In the genomic region with DNA sequence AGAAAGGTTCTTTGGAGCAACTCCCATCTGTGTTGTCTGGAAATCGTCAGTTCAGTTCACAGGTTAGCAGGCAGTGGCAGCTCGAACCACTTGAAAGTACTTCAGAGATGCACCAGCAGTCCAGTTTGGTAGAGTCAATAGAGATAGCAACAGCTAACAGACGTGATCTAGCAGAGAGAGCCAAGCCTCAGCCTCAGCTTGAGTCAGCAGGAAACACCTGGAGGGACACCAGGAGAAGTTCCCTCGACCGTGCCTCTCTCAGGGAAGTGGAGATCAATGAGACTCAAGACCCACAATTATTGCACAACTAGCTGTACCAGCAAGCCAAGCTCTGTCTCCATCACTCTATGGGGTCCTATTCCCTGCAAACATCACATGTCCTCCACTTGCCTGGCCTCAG, we compare ENCODE assay signal across 28 mouse cellular contexts.
DNase-seq lines count a peak whose midpoint lies in the region; ATAC-seq and TF ChIP-seq lines count a peak whose summit lies in the region.
"Had no signal": no experiment of that assay in that cellular context is flagged by ENCODE, and none has a peak within 500 bp of the region (broad histone marks: within the 10 kb centered on the region; RNA-seq: fewer than 3 reads in every experiment).

No protein-coding gene starts in this region.

- TF ChIP-seq RAD21 in MEL (IDR thresholded peaks at IDR 0.05; ENCODE audit: low read depth, low read length): no peak

- TF ChIP-seq POLR2A in MEL (IDR thresholded peaks at IDR 0.05; ENCODE audit: control insufficient read depth in 1 of 2, insufficient read depth in 1 of 2, low read depth in 1 of 2, low read length in 2 of 2, poor library complexity in 1 of 2): no peak

- no peaks in the 10 kb centered on the region for H3K9me3 ChIP-seq in liver, postnatal 0 days (ENCODE audit: low read length)
- no peaks in the 10 kb centered on the region for H3K9me3 ChIP-seq in MEL (replicated peaks; ENCODE audit: insufficient read depth, low read length)
- H3K9me3 ChIP-seq: forebrain, embryonic 13.5 days; heart, embryonic 10.5 days; hindbrain, embryonic 10.5 days; hindbrain, embryonic 15.5 days; kidney, embryonic 15.5 days; limb, embryonic 10.5 days; limb, embryonic 15.5 days; midbrain, embryonic 10.5 days had no signal

- H3K4me1 ChIP-seq in liver, postnatal 0 days (ENCODE audit: insufficient read depth): no peaks in the 10 kb centered on the region
- peaks cover 8 to 13% of the 10 kb centered on the region in 2 experiments; a peak in 3 of 4 replicates for H3K4me1 ChIP-seq in MEL (ENCODE audit: control insufficient read depth in 1 of 2, insufficient read depth in 2 of 2, low read length in 2 of 2)
- H3K4me1 ChIP-seq: forebrain, embryonic 13.5 days; heart, embryonic 10.5 days; hindbrain, embryonic 10.5 days; hindbrain, embryonic 15.5 days; kidney, embryonic 15.5 days; limb, embryonic 15.5 days; midbrain, embryonic 10.5 days had no signal

- H3K4me2 ChIP-seq in liver, postnatal 0 days (ENCODE audit: low read depth, low read length): no peak overlapping the region
- H3K4me2 ChIP-seq: forebrain, embryonic 13.5 days; hindbrain, embryonic 15.5 days; kidney, embryonic 15.5 days; limb, embryonic 15.5 days had no signal

- H3K27ac ChIP-seq in liver, postnatal 0 days (ENCODE audit: low read depth): no peak overlapping the region
- H3K27ac ChIP-seq in MEL (ENCODE audit: control insufficient read depth, low read depth, low read length): no peak overlapping the region
- H3K27ac ChIP-seq: forebrain, embryonic 13.5 days; heart, embryonic 10.5 days; hindbrain, embryonic 10.5 days; hindbrain, embryonic 15.5 days; kidney, embryonic 15.5 days; limb, embryonic 10.5 days; limb, embryonic 15.5 days; midbrain, embryonic 10.5 days had no signal

- ATAC-seq in liver, postnatal 0 days: no peak
- ATAC-seq in megakaryocyte, adult 5-6 weeks (ENCODE audit: poor library complexity, severe bottlenecking): peak; percentile 26; the same call in 1 of the 2 replicates
- ATAC-seq: forebrain, embryonic 13.5 days; lung, postnatal 0 days; midbrain, embryonic 16.5 days; Patski had no signal

- no peaks in the 10 kb centered on the region for H3K36me3 ChIP-seq in liver, postnatal 0 days (replicated peaks; ENCODE audit: insufficient read depth, low read length)
- no peaks in the 10 kb centered on the region; a peak in 1 of 4 replicates for H3K36me3 ChIP-seq in MEL (ENCODE audit: control insufficient read depth in 1 of 2, insufficient read depth in 2 of 2, low read length in 2 of 2)
- H3K36me3 ChIP-seq: heart, embryonic 10.5 days; hindbrain, embryonic 10.5 days; hindbrain, embryonic 15.5 days; kidney, embryonic 15.5 days; limb, embryonic 10.5 days; limb, embryonic 15.5 days; midbrain, embryonic 10.5 days had no signal

- no peak overlapping the region for H3K9ac ChIP-seq in liver, postnatal 0 days (replicated peaks)
- no peak overlapping the region for H3K9ac ChIP-seq in MEL (ENCODE audit: control insufficient read depth, low read depth, low read length, poor library complexity, severe bottlenecking)
- H3K9ac ChIP-seq: forebrain, embryonic 13.5 days; hindbrain, embryonic 15.5 days; kidney, embryonic 15.5 days; limb, embryonic 15.5 days had no signal

- TF ChIP-seq EP300 in liver, postnatal 0 days (IDR thresholded peaks at IDR 0.05; ENCODE audit: low read depth): no peak
- TF ChIP-seq EP300 in MEL (IDR thresholded peaks at IDR 0.05; ENCODE audit: low read depth in 1 of 2, low read length in 2 of 2): peak in 1 of 2 experiments; percentile 18; a peak in 1 of 4 replicates

- H3K4me3 ChIP-seq in liver, postnatal 0 days (ENCODE audit: low read depth, low read length): no peak overlapping the region
- no peak overlapping the region for H3K4me3 ChIP-seq in MEL (ENCODE audit: control insufficient read depth in 1 of 2, insufficient read depth in 1 of 2, low read depth in 2 of 2, low read length in 2 of 2)
- H3K4me3 ChIP-seq: forebrain, embryonic 13.5 days; heart, embryonic 10.5 days; hindbrain, embryonic 10.5 days; hindbrain, embryonic 15.5 days; kidney, embryonic 15.5 days; limb, embryonic 10.5 days; limb, embryonic 15.5 days; midbrain, embryonic 10.5 days had no signal

- no peak for TF ChIP-seq CTCF in liver, postnatal 0 days (IDR thresholded peaks at IDR 0.05; ENCODE audit: low read depth)
- no peak for TF ChIP-seq CTCF in MEL (IDR thresholded peaks at IDR 0.05 in 2 of 3, conservative IDR thresholded peaks at IDR 0.05 in 1 of 3; ENCODE audit: control insufficient read depth in 1 of 3, insufficient read depth in 1 of 3, low read depth in 2 of 3, low read length in 3 of 3, poor library complexity in 1 of 3, severe bottlenecking in 1 of 3)

- peak; percentile 5 for DNase-seq in liver
- DNase-seq in liver, postnatal 0 days: no peak
- DNase-seq in 416B (ENCODE audit: low read depth): peak; percentile 8
- DNase-seq in MEL (ENCODE audit: low read depth, low spot score): peak; percentile 14
- DNase-seq in left cerebral cortex, adult 11 months (ENCODE audit: low spot score): no peak
- DNase-seq in testis, postnatal 14 days (ENCODE audit: low spot score): no peak
- DNase-seq: adrenal gland, postnatal 10 days; B cell, adult 2 months; cerebellum, adult 8-10 months; cerebellum, postnatal 25 days; gastrocnemius, postnatal 10 days; kidney, adult 18-20 months; kidney, postnatal 25 days; lung, postnatal 4 days; right cerebral cortex, adult 18-20 months; spleen, adult 18-20 months had no signal

- 4% methylated on average over 5 of the region's 5 CpGs for WGBS in liver, postnatal 0 days (ENCODE audit: insufficient replicate concordance)

- no peaks in the 10 kb centered on the region for H3K27me3 ChIP-seq in liver, postnatal 0 days (ENCODE audit: insufficient read depth, low read length)
- no peaks in the 10 kb centered on the region for H3K27me3 ChIP-seq in MEL (ENCODE audit: control insufficient read depth in 1 of 2, insufficient read depth in 2 of 2, low read length in 2 of 2)
- H3K27me3 ChIP-seq: forebrain, embryonic 13.5 days; hindbrain, embryonic 15.5 days; kidney, embryonic 15.5 days; limb, embryonic 15.5 days had no signal

- no peaks in the 10 kb centered on the region for H3K79me2 ChIP-seq in MEL (ENCODE audit: control insufficient read depth, insufficient read depth, low read length, poor library complexity)

TF ChIP-seq in MEL, 35 proteins besides CTCF, POLR2A, EP300 and RAD21:
- peak; percentile 54 for TF ChIP-seq ETS1 (IDR thresholded peaks at IDR 0.05; ENCODE audit: low read depth, low read length)
- no peak for TF ChIP-seq RCOR1 (IDR thresholded peaks at IDR 0.05; ENCODE audit: low read depth, low read length)
- TF ChIP-seq TCF12 (IDR thresholded peaks at IDR 0.05; ENCODE audit: low read depth, low read length): peak; percentile 51

Comparison
In these comparisons a context has a peak if more than half of its experiments do, and no peak if none do; other contexts are left out.
1. DNase-seq: peak in liver (single experiment), 416B (single experiment) and MEL (single experiment); none in liver, postnatal 0 days (single experiment), left cerebral cortex, adult 11 months (single experiment) and testis, postnatal 14 days (single experiment).